Mouse (Mus musculus): ENCODE measurements around the gene Rps6ka1.

- TF ChIP-seq CTCF (conservative IDR thresholded peaks at IDR 0.05; ENCODE audit: low read length) = no peak
- no peak for TF ChIP-seq NANOG (IDR thresholded peaks at IDR 0.05; ENCODE audit: borderline replicate concordance, low read length)
- no peak for TF ChIP-seq POU5F1 (IDR thresholded peaks at IDR 0.05; ENCODE audit: borderline replicate concordance, low read length)
These were observed 37.6 kb upstream of the Rps6ka1 start for GRCm38 (mm10) chr4:133925204-133925603.
